Mouse (Mus musculus): ENCODE data around the gene Galk1. TPM values are rescaled to one million over a fixed set of nuclear protein-coding genes. Genes with fewer than 3 reads are reported as not detected.

Gene Galk1
- polyA plus RNA-seq, 1 experiment: 39.2 TPM

- no peak for DNase-seq (ENCODE audit: low read depth)
- TF ChIP-seq CTCF (IDR thresholded peaks at IDR 0.05; ENCODE audit: borderline replicate concordance, extremely low read depth, insufficient read depth, insufficient read length): no peak
- no peak for TF ChIP-seq POLR2A (IDR thresholded peaks at IDR 0.05; ENCODE audit: borderline replicate concordance, extremely low read depth, insufficient read depth, insufficient read length, poor library complexity, severe bottlenecking)
These were observed 13.5 kb downstream of the Galk1 start for GRCm38 (mm10) chr11:115999027-115999426.

- DNase-seq (ENCODE audit: low read depth): no peak
- TF ChIP-seq CTCF (IDR thresholded peaks at IDR 0.05; ENCODE audit: borderline replicate concordance, extremely low read depth, insufficient read depth, insufficient read length) (no peak), POLR2A (IDR thresholded peaks at IDR 0.05; ENCODE audit: borderline replicate concordance, extremely low read depth, insufficient read depth, insufficient read length, poor library complexity, severe bottlenecking) (no peak)
These were observed 14.9 kb downstream of the Galk1 start for GRCm38 (mm10) chr11:115997662-115998061.

GRCm38 (mm10) chr11:115997047-115997446 is 15.5 kb downstream of the Galk1 start:
- no peak for DNase-seq (ENCODE audit: low read depth)
- no peak for TF ChIP-seq POLR2A (IDR thresholded peaks at IDR 0.05; ENCODE audit: borderline replicate concordance, extremely low read depth, insufficient read depth, insufficient read length, poor library complexity, severe bottlenecking)
- no peak for TF ChIP-seq CTCF (IDR thresholded peaks at IDR 0.05; ENCODE audit: borderline replicate concordance, extremely low read depth, insufficient read depth, insufficient read length)

GRCm38 (mm10) chr11:115995256-115995655 is 17.3 kb downstream of the Galk1 start:
- TF ChIP-seq POLR2A (IDR thresholded peaks at IDR 0.05; ENCODE audit: borderline replicate concordance, extremely low read depth, insufficient read depth, insufficient read length, poor library complexity, severe bottlenecking) (no peak), CTCF (IDR thresholded peaks at IDR 0.05; ENCODE audit: borderline replicate concordance, extremely low read depth, insufficient read depth, insufficient read length) (no peak)
- DNase-seq (ENCODE audit: low read depth): no peak

- no peak for DNase-seq (ENCODE audit: low read depth)
- TF ChIP-seq CTCF (IDR thresholded peaks at IDR 0.05; ENCODE audit: borderline replicate concordance, extremely low read depth, insufficient read depth, insufficient read length): no peak
These were observed 20.4 kb downstream of the Galk1 start for GRCm38 (mm10) chr11:115992098-115992497.

GRCm38 (mm10) chr11:115989686-115990085 is 22.8 kb downstream of the Galk1 start:
- DNase-seq (ENCODE audit: low read depth): no peak
- TF ChIP-seq CTCF (IDR thresholded peaks at IDR 0.05; ENCODE audit: borderline replicate concordance, extremely low read depth, insufficient read depth, insufficient read length): no peak
- no peak for TF ChIP-seq POLR2A (IDR thresholded peaks at IDR 0.05; ENCODE audit: borderline replicate concordance, extremely low read depth, insufficient read depth, insufficient read length, poor library complexity, severe bottlenecking)

- no peak for TF ChIP-seq CTCF (IDR thresholded peaks at IDR 0.05; ENCODE audit: borderline replicate concordance, extremely low read depth, insufficient read depth, insufficient read length)
- no peak for TF ChIP-seq POLR2A (IDR thresholded peaks at IDR 0.05; ENCODE audit: borderline replicate concordance, extremely low read depth, insufficient read depth, insufficient read length, poor library complexity, severe bottlenecking)
- DNase-seq (ENCODE audit: low read depth): no peak
These were observed 29.2 kb downstream of the Galk1 start for GRCm38 (mm10) chr11:115983291-115983690.

- DNase-seq (ENCODE audit: low read depth): no peak
- TF ChIP-seq POLR2A (IDR thresholded peaks at IDR 0.05; ENCODE audit: borderline replicate concordance, extremely low read depth, insufficient read depth, insufficient read length, poor library complexity, severe bottlenecking) (no peak), CTCF (IDR thresholded peaks at IDR 0.05; ENCODE audit: borderline replicate concordance, extremely low read depth, insufficient read depth, insufficient read length) (no peak)
These were observed 30.0 kb downstream of the Galk1 start for GRCm38 (mm10) chr11:115982472-115982871.

GRCm38 (mm10) chr11:115975544-115975943 is 37.0 kb downstream of the Galk1 start:
- DNase-seq (ENCODE audit: low read depth): no peak
- TF ChIP-seq CTCF (IDR thresholded peaks at IDR 0.05; ENCODE audit: borderline replicate concordance, extremely low read depth, insufficient read depth, insufficient read length) (no peak), POLR2A (IDR thresholded peaks at IDR 0.05; ENCODE audit: borderline replicate concordance, extremely low read depth, insufficient read depth, insufficient read length, poor library complexity, severe bottlenecking) (no peak)

- DNase-seq (ENCODE audit: low read depth): peak; percentile 35
- no peak for TF ChIP-seq CTCF (IDR thresholded peaks at IDR 0.05; ENCODE audit: borderline replicate concordance, extremely low read depth, insufficient read depth, insufficient read length)
- TF ChIP-seq POLR2A (IDR thresholded peaks at IDR 0.05; ENCODE audit: borderline replicate concordance, extremely low read depth, insufficient read depth, insufficient read length, poor library complexity, severe bottlenecking): no peak
These were observed 37.5 kb downstream of the Galk1 start for GRCm38 (mm10) chr11:115975083-115975420.

- no peak for TF ChIP-seq POLR2A (IDR thresholded peaks at IDR 0.05; ENCODE audit: borderline replicate concordance, extremely low read depth, insufficient read depth, insufficient read length, poor library complexity, severe bottlenecking)
- 0 out of 2 replicates have a peak, but pooled peaks have one; percentile 4 for TF ChIP-seq CTCF (IDR thresholded peaks at IDR 0.05; ENCODE audit: borderline replicate concordance, extremely low read depth, insufficient read depth, insufficient read length)
- peak; percentile 17 for DNase-seq (ENCODE audit: low read depth)
These were observed 38.0 kb downstream of the Galk1 start, which contains the start of gene Itgb4 for GRCm38 (mm10) chr11:115974309-115975082. Gene Itgb4 (plus strand): TSS chr11:115974709.

GRCm38 (mm10) chr11:115971016-115971415 is 41.5 kb downstream of the Galk1 start:
- no peak for TF ChIP-seq POLR2A (IDR thresholded peaks at IDR 0.05; ENCODE audit: borderline replicate concordance, extremely low read depth, insufficient read depth, insufficient read length, poor library complexity, severe bottlenecking)
- no peak for TF ChIP-seq CTCF (IDR thresholded peaks at IDR 0.05; ENCODE audit: borderline replicate concordance, extremely low read depth, insufficient read depth, insufficient read length)
- no peak for DNase-seq (ENCODE audit: low read depth)
